Mouse (Mus musculus) lung, postnatal 14 days (tissue): Measurements from ENCODE around the gene Pin1rt1.

Experiments
- DNase-seq: peaks from one replicate; pipeline ENCODE4 v3.0.0; 2021

Gene Pin1rt1

GRCm38 (mm10) chr2:104711585-104712485 lies 4.3 kb downstream of the Pin1rt1 start, which contains the start of gene Tcp11l1:
TSS of gene Tcp11l1 (minus strand) at chr2:104712169.
- DNase-seq: peak; percentile 56

- DNase-seq: no peak
These were observed 5.4 kb downstream of the Pin1rt1 start for GRCm38 (mm10) chr2:104710670-104711370.

DNA sequence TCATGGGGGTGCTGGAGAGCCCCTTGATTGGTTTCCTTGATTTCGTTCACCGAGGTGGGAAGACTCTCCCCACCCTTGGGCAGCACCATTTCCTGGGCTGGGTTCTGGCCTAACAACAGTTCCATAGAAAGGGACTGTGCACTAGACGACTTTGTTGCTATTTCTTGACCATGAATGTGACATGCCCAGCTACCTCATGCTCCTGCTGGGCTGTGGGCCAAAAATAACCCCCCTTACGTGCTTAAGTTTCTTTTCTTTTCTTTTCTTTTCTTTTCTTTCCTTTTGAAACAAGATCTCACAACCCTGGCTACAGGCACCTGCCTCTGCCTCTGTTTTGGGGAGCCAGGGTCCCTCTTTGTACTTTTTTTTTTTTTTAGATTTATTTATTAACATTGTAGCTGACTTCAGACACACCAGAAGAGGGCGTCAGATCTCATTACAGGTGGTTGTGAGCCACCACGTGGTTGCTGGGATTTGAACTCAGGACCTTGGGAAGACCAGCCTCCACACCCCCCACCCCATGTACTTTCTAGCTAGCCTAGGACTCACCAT lies 6.3 kb downstream of the Pin1rt1 start:
- no peak for DNase-seq

DNA sequence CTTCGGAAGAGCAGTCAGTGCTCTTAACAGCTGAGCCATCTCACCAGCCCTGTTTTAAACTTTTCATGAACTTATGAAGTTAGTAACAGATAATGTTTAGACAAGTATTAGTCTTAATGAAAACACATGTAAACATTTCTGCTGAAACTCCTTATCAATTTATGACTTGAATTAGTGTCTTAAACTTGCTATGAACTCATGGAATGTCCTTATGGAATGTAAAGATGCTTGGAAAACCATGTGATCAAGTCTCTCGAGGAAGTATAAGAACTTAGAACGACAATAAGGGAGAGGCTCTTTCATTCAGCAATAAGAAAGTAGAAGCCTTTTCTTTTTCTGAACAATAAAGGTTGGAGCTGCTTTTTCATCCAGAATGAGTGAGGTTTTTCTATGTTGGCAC lies 11.8 kb downstream of the Pin1rt1 start:
- no peak for DNase-seq

DNA sequence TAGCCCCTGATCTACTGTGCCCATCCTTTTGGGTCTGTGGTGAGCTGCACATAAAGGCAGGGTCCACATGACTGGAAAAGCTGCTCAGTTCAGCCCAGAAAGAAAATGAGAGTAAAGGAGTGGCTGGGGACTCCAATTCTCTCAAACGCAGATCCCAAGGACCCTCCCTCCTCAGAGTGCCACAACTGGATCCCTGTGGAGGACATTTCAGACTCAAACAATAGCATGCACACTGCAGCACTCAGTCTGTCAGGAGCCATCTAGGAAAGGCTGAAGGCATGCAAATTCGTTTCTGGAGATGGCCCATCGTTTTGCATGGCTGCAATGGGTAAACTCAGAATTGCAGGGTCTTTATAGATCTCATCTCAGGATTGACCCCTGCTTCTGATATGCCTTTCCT lies 13.0 kb downstream of the Pin1rt1 start:
- DNase-seq: no peak

DNA sequence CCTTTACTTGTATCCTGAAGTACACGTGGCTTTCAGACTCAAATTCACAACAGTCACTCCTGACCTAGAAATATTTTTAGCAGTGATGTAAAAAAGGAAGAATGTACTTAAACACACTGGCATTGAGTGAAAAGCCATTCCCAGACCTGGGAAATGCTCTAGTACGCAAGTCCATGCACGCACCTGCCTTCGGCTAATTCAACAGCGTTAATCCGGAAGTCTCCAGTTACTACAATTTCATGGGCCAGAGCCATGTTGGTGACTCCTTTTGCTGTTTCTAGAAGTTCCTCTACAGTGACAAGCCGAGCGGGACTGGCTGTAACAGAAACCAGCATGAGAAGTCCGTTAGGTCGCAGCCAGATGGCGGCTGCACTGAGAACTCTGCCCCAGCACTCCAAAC lies 16.5 kb downstream of the Pin1rt1 start:
- DNase-seq: no peak

GRCm38 (mm10) chr2:104692551-104692950 lies 23.6 kb downstream of the Pin1rt1 start:
- no peak for DNase-seq

DNA sequence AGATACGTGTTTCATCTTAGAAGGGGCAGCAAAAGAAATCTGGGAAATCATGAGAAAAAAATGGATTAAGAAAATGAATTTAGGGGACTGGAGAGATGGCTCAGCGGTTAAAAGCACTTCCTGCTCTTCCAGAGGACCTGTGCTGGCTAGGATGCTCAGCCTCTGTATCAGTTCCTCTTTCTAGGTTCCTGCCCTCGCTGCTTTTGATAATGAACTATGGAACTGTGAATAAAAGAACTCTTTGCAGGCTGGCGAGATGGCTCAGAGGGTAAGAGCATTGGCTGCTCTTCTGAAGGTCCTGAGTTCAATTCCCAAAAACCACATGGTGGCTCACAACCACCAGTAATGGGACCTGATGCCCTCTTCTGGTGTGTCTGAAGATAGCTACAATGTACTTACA lies 25.5 kb downstream of the Pin1rt1 start:
- no peak for DNase-seq

DNA sequence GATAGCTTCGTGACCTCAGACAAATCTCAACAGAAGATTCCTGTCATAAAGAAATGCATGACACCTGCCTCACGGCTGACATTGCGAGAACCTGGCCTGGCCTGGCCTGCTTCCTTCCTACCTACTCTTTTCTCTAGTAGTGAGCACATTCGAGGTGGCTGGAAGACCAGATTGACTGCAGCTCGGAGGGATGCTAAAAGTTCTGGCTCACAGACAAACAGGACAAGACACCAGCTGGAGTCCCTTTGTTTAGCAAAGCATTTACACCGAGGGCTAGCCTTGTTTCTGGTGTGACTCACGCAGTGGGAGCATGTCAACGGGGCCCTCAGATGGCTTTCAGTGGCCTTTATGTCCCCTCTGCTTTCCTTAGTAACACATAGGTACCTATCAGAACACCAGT lies 27.5 kb downstream of the Pin1rt1 start:
- no peak for DNase-seq

GRCm38 (mm10) chr2:104688321-104688720 lies 27.9 kb downstream of the Pin1rt1 start:
- DNase-seq: no peak

DNA sequence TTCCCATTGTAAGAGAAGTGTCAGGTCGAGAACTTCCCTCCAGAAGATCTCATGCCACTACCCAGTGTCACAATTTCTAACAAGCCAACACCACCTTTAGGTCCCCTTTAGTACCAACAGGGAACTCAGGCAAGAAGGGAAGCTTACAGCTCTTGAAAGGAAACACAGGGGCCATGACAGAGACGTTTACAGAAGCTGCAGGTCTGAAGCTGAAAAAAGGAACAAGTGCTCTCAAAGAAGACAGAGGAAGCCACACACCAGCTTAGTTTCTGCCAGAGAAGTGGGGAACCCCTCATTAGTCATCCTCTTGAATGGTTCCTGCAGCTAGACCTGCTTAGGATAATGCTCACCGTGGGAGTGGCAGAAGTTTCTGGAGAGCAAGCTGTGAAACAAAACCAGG lies 28.9 kb downstream of the Pin1rt1 start:
- no peak for DNase-seq

- peak; percentile 83 for DNase-seq
These were observed 30.8 kb downstream of the Pin1rt1 start for GRCm38 (mm10) chr2:104685418-104685817.

DNA sequence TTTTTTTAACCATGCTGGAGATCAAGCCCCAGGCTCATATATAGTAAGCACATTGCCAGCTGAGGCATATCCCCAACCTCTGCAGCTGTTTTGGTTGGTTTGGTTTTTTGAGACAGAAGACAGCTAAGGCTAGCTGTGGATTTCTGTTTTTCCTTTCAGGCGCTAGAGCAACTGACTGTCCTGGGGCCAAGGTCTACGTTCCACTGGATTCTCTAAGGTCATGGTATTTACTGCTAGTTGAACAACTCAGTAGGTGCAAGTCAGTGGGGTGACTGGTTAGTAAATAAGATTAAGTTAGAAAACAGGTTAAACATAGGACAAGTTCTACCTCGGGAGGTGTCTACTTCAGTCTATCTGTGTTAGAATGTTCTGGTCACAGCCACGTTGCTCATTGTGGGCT lies 31.4 kb downstream of the Pin1rt1 start:
- DNase-seq: no peak

DNA sequence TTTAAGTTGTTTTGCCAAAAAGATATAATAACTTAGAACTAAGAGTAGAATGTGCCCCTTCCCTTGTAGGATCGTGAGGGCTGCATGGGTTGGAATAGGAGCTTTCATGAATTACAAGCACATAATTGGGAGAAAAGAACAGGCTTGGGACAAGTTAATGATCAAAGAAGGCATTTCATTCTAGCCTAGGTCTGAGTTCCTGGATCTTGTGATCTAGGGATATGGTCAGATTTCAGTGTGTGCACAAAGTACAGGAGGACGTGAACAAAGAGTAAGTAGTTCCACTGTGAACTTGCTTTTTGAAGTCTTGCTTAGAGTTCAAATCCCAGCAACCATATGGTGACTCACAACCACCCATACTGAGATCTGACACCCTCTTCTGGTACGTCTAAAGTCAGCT lies 38.9 kb downstream of the Pin1rt1 start:
- no peak for DNase-seq

DNA sequence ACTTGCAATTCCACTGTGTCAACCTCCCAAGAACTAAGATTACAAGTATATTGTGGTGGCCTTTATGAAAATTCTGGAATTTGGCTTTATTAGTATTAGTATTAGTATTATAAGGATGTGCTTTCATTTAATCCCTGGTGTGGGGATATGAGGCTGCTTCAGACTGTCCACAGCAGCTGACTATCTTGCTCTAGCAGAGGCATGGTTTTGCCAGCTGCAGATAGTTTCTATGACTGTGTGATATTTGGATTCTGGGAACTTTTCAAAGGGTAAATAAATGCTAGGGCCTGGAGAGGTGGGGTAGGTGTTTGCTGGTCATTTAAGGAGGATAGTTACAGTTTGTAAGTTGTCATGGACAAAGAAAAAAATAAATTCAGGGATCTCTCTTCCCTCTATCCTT lies 44.5 kb downstream of the Pin1rt1 start:
- no peak for DNase-seq

GRCm38 (mm10) chr2:104669122-104669804 lies 46.9 kb downstream of the Pin1rt1 start:
- DNase-seq: no peak
